Mouse (Mus musculus) urinary bladder, adult 18-20 months (tissue): ENCODE data around the gene Lgi4.
A peak's percentile ranks its signal among the peaks of the same experiment; 100 is the strongest.

Source experiments
- DNase-seq, 2 experiments: peaks; one replicate each; pipeline ENCODE4 v3.0.0; 2022; ENCODE audit warnings: low spot score in 2 of 2, mixed read lengths in 2 of 2

Gene Lgi4

GRCm38 (mm10) chr7:31077885-31078445 lies 18.8 kb downstream of the Lgi4 start:
- DNase-seq, result no peak

DNA sequence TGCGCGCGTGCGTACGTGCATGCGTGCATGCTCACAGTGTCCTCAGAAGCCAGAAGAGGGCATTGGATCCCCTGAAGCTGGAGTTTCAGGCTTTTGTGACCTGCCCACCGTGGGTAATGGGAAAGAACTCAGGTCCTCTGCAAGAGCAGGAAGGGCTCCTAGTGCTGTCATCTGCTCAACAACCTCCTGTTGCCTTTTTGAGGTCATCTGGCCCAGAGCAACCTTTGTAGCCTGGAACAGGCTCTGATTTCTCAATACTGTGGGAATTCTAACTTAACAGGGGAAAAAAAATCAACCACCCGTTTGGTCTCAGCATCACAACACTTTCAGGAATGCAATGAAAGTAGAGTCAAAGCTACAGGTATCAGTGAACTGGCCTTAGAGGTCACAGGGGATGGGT lies 20.5 kb downstream of the Lgi4 start:
- no peak for DNase-seq

DNA sequence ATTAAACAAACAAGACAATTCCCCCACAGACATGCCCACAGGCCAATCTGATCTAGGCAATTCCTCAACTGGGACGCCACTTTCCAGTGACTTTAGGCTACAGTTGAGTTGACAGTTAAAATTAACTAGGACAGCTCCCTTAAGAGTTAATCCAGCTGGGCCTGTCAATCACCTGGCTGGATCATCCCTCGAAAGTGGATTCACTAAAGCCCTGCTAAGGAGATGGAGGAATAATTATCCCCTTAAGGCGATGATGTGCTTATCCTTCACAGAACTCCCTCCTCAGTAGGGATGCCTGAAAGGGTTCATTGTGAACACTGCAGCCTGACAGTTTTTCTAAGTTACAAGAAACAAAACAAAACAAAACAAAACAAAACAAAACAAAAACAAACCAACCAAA lies 21.5 kb downstream of the Lgi4 start:
- DNase-seq, result no peak

DNA sequence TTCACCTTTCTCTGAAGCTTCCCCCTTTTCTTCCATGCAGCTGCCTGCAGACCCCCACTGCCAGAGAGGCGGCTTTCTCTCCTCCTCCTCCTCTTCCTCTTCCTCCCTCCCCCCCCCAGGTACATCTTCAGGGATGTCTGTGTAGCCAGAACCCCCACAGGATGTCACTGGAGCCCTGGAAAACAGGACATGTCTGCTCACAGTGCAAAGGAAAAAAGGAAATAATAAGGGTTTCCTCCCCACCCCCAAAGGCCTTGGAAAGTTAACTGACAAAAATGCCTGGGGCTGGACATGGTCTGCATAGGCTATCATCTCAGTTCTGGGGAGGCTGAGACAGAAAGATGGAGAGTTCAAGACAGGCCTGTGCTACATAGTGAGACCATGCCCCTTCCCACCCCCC lies 22.0 kb downstream of the Lgi4 start:
- no peak for DNase-seq

DNA sequence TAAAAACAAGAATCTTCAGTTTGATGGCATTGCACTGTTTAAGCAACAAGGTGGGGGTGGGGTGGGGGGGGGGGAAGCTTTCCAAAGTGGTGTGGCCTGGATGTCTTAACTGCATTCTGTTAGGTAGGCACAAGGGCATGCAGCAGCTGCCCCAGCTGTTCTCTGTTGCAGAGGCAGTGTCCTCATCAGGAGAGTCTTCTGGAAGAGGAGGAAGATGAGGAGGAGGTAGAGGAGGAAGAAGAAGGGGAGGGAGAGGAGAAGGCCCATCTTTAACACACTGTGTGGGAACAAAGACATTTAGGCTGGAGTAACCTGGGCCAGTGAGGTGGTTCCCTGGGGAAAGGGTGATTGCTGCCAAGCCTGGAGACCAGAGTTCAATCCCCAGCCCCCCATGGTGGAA lies 23.0 kb downstream of the Lgi4 start:
- DNase-seq, result no peak

- peak in 1 of 2 experiments; percentile 57 for DNase-seq
Measured at GRCm38 (mm10) chr7:31082831-31083588, 23.9 kb downstream of the Lgi4 start.

- DNase-seq, result no peak
Measured at GRCm38 (mm10) chr7:31084140-31084539, 25.0 kb downstream of the Lgi4 start.

DNA sequence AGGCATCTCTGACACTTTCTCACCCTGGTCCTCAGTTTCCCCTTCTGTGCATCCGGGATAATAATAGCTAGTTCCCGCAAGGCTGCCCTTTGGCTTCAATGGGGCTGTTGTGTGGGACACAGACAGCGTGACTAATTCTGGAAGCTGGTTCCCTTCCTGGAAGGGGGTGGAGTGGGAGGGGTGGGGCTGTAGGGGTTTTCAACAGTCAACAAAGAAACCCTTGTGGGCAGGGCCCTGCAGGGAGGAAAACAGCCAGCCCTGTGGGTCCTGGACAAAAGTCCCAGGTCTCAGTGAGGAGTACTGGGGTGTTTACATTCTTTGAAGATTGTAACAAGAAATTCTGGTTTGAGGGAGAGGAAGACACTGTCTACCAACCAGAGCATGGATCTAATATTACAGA lies 26.0 kb downstream of the Lgi4 start:
- DNase-seq, result peak in 1 of 2 experiments; percentile 68

DNA sequence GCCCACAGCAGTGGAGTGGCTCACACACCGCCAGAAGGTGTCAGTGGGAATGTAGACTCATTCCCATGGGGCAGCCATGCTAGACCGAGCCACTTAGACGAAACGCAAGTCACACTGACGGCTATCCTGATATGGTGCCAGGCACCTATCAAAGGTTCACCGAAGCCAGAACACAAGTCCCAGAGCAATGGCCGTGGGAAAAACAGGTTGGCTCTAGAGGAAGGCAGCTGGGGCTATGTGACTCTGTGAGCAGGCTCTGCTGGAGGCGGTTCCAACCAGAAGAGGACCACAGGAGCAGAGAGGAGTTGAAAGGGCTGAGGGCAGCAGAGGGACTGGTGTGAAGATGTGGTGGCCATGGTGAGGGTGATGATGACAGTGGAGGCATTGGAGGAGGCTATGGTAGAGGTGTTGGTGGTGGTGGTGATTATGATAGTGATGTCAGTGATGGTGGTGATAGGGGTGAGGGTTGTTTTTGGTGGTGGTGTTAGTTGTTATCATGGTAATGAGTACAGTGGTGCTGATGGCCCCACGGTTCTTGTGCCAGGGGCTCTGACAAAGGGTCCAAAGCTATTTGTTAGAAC lies 27.1 kb downstream of the Lgi4 start:
- DNase-seq, result no peak

DNA sequence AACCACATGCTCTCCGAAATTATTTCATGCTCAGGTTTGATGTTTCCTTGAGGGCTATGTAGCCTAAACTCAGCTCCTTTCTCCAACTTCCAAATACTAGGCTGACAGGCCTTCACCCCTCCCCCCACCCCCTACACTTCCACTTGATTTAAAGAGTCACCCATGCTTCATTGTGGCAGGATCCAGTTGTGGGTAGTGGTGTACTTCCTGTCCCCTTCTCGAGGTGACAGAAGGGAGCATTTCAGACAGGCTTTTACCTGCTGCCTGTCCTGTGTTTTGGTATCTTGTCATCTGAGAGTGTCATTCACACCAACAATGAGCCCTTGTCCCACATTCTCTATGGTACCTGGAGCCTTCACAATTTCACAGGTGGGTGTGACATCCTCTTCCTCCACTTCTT lies 28.1 kb downstream of the Lgi4 start:
- DNase-seq, result no peak

- DNase-seq, result no peak
Measured at GRCm38 (mm10) chr7:31088206-31088605, 29.1 kb downstream of the Lgi4 start.

- DNase-seq, result no peak
Measured at GRCm38 (mm10) chr7:31089721-31090120, 30.6 kb downstream of the Lgi4 start.

DNA sequence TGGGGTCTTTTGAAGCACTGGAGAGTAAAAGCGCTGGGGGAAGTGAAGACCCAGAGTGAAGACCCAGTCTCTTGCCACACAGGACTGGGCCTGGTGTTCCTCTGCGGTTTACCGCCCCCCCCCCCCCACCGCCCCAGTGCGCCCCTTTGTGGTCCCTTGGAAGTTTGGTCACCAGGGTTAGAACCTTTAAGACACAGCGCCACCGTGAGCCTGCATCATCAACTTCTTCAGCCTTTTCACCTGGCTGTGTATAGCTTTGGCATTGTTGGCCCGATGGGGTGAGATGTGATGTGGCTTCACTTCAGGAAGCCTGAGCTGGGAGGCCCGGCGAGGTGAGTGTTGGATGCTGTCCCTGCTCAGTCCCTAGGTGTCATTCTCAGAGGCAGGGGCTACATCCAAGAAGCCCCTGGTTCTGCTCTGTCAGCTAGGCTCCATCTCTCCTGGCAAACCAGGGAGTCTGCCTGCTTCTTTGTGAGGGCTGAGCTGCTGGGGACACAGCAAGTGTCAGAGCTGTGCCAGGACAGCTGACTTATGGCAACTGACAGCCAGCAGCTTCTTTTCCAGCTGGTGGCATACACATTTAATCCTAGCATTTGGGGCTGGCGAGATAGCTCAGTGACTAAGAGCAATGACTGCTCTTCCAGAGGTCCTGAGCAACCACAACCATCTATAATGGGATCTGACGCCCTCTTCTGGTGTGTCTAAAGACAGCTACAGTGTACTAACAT lies 35.8 kb downstream of the Lgi4 start:
- no peak for DNase-seq

- DNase-seq, result no peak
Measured at GRCm38 (mm10) chr7:31096892-31097564, 37.9 kb downstream of the Lgi4 start.

GRCm38 (mm10) chr7:31097583-31098248 lies 38.6 kb downstream of the Lgi4 start:
- peak; percentile 77 to 86 for DNase-seq

- no peak for DNase-seq
Measured at GRCm38 (mm10) chr7:31098697-31099611, 39.8 kb downstream of the Lgi4 start.

DNA sequence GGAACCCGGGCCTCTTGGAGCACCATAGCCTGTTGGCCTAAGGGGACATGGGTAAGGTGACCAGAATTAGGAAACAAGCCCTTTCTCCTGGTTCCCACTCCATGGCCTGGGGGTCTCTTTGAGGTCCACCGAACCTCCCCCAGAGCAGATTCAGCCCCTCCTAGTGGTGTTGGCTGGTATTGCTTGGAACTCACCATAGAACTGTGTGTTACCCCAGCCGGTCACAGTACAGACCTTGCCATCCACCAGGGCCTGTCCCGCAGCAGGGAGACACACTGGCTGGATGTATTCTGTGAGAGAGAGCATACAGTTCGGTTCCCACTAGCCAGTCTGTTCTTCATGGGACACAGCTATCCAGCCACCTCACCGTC lies 40.5 kb downstream of the Lgi4 start:
- DNase-seq, result no peak

- no peak for DNase-seq
Measured at GRCm38 (mm10) chr7:31100786-31101185, 41.6 kb downstream of the Lgi4 start.

DNA sequence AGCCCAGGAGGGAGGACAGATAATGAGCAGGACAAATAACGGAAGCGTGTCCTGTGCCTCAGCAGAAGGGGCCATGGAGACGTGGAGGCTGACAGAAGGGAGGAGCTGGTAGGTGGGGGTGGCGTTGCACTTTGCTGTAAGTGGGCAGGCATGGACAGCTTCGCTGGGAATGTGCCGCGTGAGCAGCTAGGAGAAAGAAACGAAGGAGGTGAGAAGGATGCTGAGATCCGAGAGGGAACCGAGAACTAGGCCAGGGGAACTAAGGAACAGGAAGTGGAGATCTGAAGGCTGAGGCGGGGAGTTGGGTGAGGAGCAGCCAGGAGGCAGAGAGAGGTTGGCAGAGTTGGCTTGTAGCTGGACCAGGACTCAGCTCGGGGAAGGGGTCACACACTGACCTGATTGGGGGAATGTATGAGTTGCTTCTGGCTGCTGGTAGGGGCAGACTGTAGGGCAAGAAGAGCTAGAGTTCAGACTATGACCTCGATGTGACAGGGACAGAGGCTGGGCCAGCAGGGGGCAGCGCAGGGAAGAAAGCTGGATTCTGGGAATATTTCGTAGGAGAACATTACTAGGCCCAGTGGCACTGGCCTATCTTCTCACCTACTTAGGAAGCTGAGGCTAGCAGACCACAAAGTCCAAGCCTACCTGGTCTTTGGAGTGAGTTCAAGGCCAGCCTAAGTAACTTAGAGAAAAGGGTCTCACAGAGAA lies 46.1 kb downstream of the Lgi4 start:
- no peak for DNase-seq

DNA sequence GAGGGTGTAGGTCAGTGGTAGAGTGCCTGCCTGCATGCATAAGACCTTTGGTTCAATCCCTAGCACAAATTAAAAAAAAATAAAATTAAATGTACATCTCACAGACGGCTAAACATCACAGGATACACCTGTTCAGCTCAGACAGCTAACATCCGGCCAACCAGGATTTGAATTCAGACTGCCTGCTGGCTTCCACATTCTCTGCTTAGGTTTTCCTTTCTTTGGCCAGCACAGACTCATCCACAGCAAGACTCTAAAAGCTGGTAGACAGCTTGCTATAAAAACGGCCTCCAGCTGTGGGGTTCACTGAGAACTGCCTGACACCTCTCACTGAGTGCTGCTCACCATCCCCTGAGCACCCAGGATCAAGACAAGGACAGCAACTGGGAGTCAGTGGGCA lies 47.0 kb downstream of the Lgi4 start:
- DNase-seq, result no peak
